Mouse (Mus musculus) myocyte (in vitro differentiated cells): Measurements from ENCODE around the gene Lect2. TPM values are rescaled to one million over a fixed set of nuclear protein-coding genes. Genes with fewer than 3 reads are reported as not detected.

Source experiments
- H3K27me3 ChIP-seq: one replicate; pipeline ENCODE4 v1.6.1; 2011; ENCODE audit not compliant: control insufficient read depth, insufficient read depth, insufficient read length
- H3K36me3 ChIP-seq: one replicate; pipeline ENCODE4 v1.6.1; 2011; ENCODE audit not compliant: control insufficient read depth, insufficient read depth
- H3K4me2 ChIP-seq: one replicate; pipeline ENCODE4 v1.6.1; 2011; ENCODE audit warnings: low read depth, control low read depth
- H3K4me3 ChIP-seq: one replicate; pipeline ENCODE4 v1.5.1; 2011; ENCODE audit warnings: mild to moderate bottlenecking, control low read depth, moderate library complexity
- H3K79me2 ChIP-seq: one replicate; pipeline ENCODE4 v1.6.1; 2011; ENCODE audit not compliant: control insufficient read depth, insufficient read depth
- H3ac ChIP-seq: one replicate; pipeline ENCODE4 v1.6.1; 2011; ENCODE audit not compliant: control insufficient read depth, insufficient read length
- CEBPB ChIP-seq: IDR thresholded peaks from 2 replicates; pipeline ENCODE4 v1.6.1; 2011; ENCODE audit warnings: mild to moderate bottlenecking, moderate library complexity; ENCODE audit not compliant: poor library complexity, insufficient read depth, severe bottlenecking
- E2F4 ChIP-seq: IDR thresholded peaks from one replicate; pipeline ENCODE4 v1.6.1; 2011; ENCODE audit warnings: mild to moderate bottlenecking, control low read depth, moderate library complexity; ENCODE audit not compliant: insufficient read depth
- MAX ChIP-seq: IDR thresholded peaks from one replicate; pipeline ENCODE4 v1.6.1; 2011; ENCODE audit warnings: low read depth, mild to moderate bottlenecking, control low read depth
- MYOD1 ChIP-seq, 3 experiments: IDR thresholded peaks; one replicate each; pipeline ENCODE4 v1.6.1; 2011; ENCODE audit warnings: control low read depth in 2 of 3, low read depth in 2 of 3, mild to moderate bottlenecking in 2 of 3, moderate library complexity in 1 of 3; ENCODE audit not compliant: insufficient read length in 2 of 3, control insufficient read depth in 1 of 3
- MYOG ChIP-seq, 3 experiments: IDR thresholded peaks; one replicate each; pipeline ENCODE4 v1.6.1; 2011; ENCODE audit warnings: control low read depth in 2 of 3, low read depth in 2 of 3, mild to moderate bottlenecking in 2 of 3; ENCODE audit not compliant: insufficient read length in 2 of 3, control insufficient read depth in 1 of 3, insufficient read depth in 1 of 3
- POLR2A ChIP-seq: IDR thresholded peaks from one replicate; pipeline ENCODE4 v1.6.1; 2011; ENCODE audit warnings: low read depth, mild to moderate bottlenecking, control low read depth, moderate library complexity; ENCODE audit not compliant: insufficient read length
- POLR2AphosphoS2 ChIP-seq: IDR thresholded peaks from one replicate; pipeline ENCODE4 v1.6.1; 2011; ENCODE audit warnings: low read depth, control low read depth; ENCODE audit not compliant: insufficient read length
- REST ChIP-seq: IDR thresholded peaks from one replicate; pipeline ENCODE4 v1.6.1; 2011; ENCODE audit warnings: mild to moderate bottlenecking, control low read depth, moderate library complexity; ENCODE audit not compliant: insufficient read depth, insufficient read length
- SRF ChIP-seq: IDR thresholded peaks from one replicate; pipeline ENCODE4 v1.6.1; 2011; ENCODE audit warnings: low read depth; ENCODE audit not compliant: control insufficient read depth, insufficient read length
- TCF12 ChIP-seq: IDR thresholded peaks from one replicate; pipeline ENCODE4 v1.6.1; 2011; ENCODE audit warnings: mild to moderate bottlenecking, control low read depth; ENCODE audit not compliant: poor library complexity, insufficient read depth, severe bottlenecking
- TCF3 ChIP-seq: IDR thresholded peaks from one replicate; pipeline ENCODE4 v1.6.1; 2011; ENCODE audit warnings: low read depth, control low read depth; ENCODE audit not compliant: insufficient read length
- USF1 ChIP-seq: IDR thresholded peaks from one replicate; pipeline ENCODE4 v1.6.1; 2011; ENCODE audit warnings: low read depth, mild to moderate bottlenecking, control low read depth, moderate library complexity
- polyA plus RNA-seq: library from polyadenylated mRNA; unstranded; fragments of >200 nt; fragmentation: generic; extraction: Trizol; gene quantifications from one replicate; pipeline ENCODE4 v1.2.1, GENCODE M21; 2012; ENCODE audit warnings: missing spikeins

Gene Lect2
- polyA plus RNA-seq, 1 experiment: not detected

DNA sequence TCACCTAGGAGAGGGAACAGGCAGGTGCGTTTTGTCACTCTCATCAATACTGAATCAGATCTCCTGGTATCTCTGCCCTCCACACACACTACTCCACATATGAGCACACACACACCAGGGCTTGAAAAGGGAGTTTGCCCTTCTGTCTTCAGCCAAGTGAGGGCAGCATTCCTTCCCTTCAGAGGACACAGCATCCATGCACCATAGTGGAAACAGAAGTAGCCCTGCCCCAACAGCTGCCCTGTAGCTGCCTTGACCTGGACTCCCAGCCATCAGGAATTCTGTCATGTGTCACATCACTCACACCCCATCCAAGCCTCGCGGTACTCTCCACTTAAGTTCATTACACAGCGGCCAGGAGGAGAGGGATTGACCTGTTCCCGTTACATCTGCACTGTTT is 29.8 kb upstream of the Lect2 start:
- Histone ChIP-seq H3K27me3 (no peaks in the 10 kb centered on the region), H3K79me2 (no peaks in the 10 kb centered on the region), H3K4me2 (no peak overlapping the region), H3ac (no peak overlapping the region), H3K36me3 (no peaks in the 10 kb centered on the region), H3K4me3 (no peak overlapping the region)
- peak in 1 of 3 experiments; percentile 41 for TF ChIP-seq MYOD1 (IDR thresholded peaks at IDR 0.05; ENCODE audit: control insufficient read depth in 1 of 3, insufficient read length in 2 of 3, low read depth in 2 of 3)
- peak in 1 of 3 experiments; percentile 25 for TF ChIP-seq MYOG (IDR thresholded peaks at IDR 0.05; ENCODE audit: control insufficient read depth in 1 of 3, insufficient read depth in 1 of 3, insufficient read length in 2 of 3, low read depth in 2 of 3)
- no peak for TF ChIP-seq TCF12

DNA sequence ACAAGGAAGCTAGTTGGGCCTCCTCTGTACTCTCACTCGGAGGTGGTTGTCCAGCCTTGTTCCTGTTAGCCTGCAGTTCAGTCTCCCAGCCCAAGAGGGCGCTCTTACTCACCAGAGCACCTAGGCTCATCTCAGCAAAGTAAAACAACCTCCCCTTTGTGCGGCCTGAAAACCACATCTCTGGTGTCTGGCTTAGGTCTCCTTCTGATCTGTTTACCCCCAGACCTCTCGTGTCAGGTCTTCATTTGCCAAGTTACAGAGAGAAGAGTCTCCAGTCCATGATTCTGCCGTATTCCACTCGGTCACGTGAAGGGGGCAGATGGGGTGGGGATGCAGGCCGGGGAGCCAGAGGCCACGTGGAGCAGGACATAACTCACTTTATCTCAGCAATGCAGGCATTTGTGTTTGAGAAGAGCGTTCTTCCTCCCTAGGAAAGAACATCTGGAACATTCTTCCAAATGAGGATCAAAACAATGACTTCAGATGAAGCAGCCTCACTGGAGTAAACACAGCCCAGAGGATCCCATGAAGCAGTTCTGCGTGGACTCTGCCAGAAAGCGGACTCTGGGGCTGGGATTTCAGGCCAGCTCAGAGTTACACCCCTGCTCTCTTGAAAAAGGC is 27.5 kb upstream of the Lect2 start:
- H3K36me3 ChIP-seq: no peaks in the 10 kb centered on the region
- no peaks in the 10 kb centered on the region for H3K27me3 ChIP-seq
- no peak for TF ChIP-seq CEBPB
- TF ChIP-seq POLR2AphosphoS2: no peak
- TF ChIP-seq SRF: no peak
- no peak for TF ChIP-seq USF1
- no peak for TF ChIP-seq MYOD1 (IDR thresholded peaks at IDR 0.05; ENCODE audit: control insufficient read depth in 1 of 3, insufficient read length in 2 of 3, low read depth in 2 of 3)
- TF ChIP-seq MAX: no peak
- no peak for TF ChIP-seq TCF3
- TF ChIP-seq E2F4: no peak
- no peak for TF ChIP-seq TCF12
- TF ChIP-seq MYOG (IDR thresholded peaks at IDR 0.05; ENCODE audit: control insufficient read depth in 1 of 3, insufficient read depth in 1 of 3, insufficient read length in 2 of 3, low read depth in 2 of 3): no peak
- no peak for TF ChIP-seq POLR2A
- no peak for TF ChIP-seq REST
- H3K4me2 ChIP-seq: no peak overlapping the region
- no peak overlapping the region for H3K4me3 ChIP-seq
- no peak overlapping the region for H3ac ChIP-seq
- no peaks in the 10 kb centered on the region for H3K79me2 ChIP-seq

DNA sequence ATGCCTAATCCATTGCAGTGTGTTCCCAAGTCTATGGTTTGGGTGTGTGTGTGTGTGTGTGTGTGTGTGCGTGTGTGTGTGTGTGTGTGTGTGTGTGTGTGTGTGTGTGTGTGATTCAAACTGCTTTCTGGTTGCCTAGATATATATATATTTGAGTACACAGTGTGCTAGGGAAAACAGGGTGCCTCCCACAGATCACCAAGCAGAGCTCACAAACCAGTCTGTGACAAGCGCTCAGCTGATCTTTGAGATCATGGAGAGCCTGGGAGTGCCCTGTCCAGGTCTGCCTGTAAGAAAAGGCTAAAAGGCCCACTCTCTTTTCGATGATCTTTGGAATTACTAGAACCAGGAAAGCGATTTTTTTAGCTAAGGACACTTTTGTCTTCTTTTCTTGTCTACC is 26.8 kb upstream of the Lect2 start:
- Histone ChIP-seq H3K36me3 (no peaks in the 10 kb centered on the region), H3K4me2 (no peak overlapping the region), H3K4me3 (no peak overlapping the region), H3K27me3 (no peaks in the 10 kb centered on the region), H3ac (no peak overlapping the region), H3K79me2 (no peaks in the 10 kb centered on the region)
- TF ChIP-seq MYOD1 (IDR thresholded peaks at IDR 0.05; ENCODE audit: control insufficient read depth in 1 of 3, insufficient read length in 2 of 3, low read depth in 2 of 3): no peak
- no peak for TF ChIP-seq E2F4
- no peak for TF ChIP-seq MAX
- no peak for TF ChIP-seq TCF3
- no peak for TF ChIP-seq CEBPB
- no peak for TF ChIP-seq USF1
- no peak for TF ChIP-seq TCF12
- no peak for TF ChIP-seq SRF
- no peak for TF ChIP-seq POLR2A
- no peak for TF ChIP-seq MYOG (IDR thresholded peaks at IDR 0.05; ENCODE audit: control insufficient read depth in 1 of 3, insufficient read depth in 1 of 3, insufficient read length in 2 of 3, low read depth in 2 of 3)
- no peak for TF ChIP-seq REST
- TF ChIP-seq POLR2AphosphoS2: no peak

DNA sequence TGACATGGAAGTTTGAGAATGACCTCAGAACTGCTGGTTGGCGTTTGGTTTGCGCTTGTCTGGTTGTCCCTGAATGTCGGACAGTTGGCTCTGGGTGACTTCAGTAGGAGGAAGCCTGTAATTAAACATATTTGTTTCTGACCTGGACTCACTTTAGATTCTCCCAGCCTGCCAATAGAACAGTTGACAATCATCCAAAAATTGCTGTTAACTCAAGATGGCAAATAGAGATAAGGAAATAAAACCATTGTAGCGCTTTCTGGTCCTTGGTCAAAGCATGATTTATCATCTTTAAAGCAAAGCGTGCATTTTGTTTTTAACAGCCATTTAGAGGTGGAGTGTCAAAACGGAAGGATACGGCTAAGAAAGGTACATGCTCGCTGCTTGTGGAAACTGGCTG is 23.3 kb upstream of the Lect2 start:
- no peak overlapping the region for H3ac ChIP-seq
- H3K4me3 ChIP-seq: no peak overlapping the region
- no peaks in the 10 kb centered on the region for H3K27me3 ChIP-seq
- H3K36me3 ChIP-seq: no peaks in the 10 kb centered on the region
- TF ChIP-seq TCF3 (no peak), MAX (no peak), MYOD1 (IDR thresholded peaks at IDR 0.05; ENCODE audit: control insufficient read depth in 1 of 3, insufficient read length in 2 of 3, low read depth in 2 of 3) (no peak), USF1 (no peak), REST (no peak), CEBPB (no peak), E2F4 (no peak), POLR2A (no peak), MYOG (IDR thresholded peaks at IDR 0.05; ENCODE audit: control insufficient read depth in 1 of 3, insufficient read depth in 1 of 3, insufficient read length in 2 of 3, low read depth in 2 of 3) (no peak), SRF (no peak), TCF12 (no peak), POLR2AphosphoS2 (no peak)
- no peaks in the 10 kb centered on the region for H3K79me2 ChIP-seq
- no peak overlapping the region for H3K4me2 ChIP-seq

DNA sequence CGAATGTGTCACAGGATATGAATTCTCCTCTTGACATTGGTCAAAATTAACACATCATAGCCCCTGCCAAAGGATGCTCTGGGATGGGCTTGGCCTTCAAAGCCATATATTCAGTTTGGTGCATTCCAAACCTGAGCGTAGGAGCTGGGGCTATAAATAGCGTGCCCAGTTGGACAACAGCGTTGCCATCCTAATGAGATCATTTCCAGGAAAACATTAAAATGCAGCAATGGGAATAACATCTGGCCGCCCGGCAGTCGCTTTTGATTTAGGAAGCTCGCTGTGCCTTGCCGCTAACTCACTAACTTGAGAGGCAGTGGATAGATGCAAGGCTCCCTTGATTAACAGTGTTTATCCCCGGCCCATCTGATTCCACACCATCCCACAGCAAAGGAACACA is 18.0 kb upstream of the Lect2 start:
- Histone ChIP-seq H3K79me2 (no peaks in the 10 kb centered on the region), H3K4me2 (peak overlapping the region; percentile 50), H3ac (no peak overlapping the region), H3K27me3 (no peaks in the 10 kb centered on the region), H3K36me3 (no peaks in the 10 kb centered on the region), H3K4me3 (no peak overlapping the region)
- no peak for TF ChIP-seq TCF3
- TF ChIP-seq MAX: no peak
- TF ChIP-seq SRF: no peak
- no peak for TF ChIP-seq MYOG (IDR thresholded peaks at IDR 0.05; ENCODE audit: control insufficient read depth in 1 of 3, insufficient read depth in 1 of 3, insufficient read length in 2 of 3, low read depth in 2 of 3)
